Mouse (Mus musculus): ENCODE data around the gene Exd2. TPM values are rescaled to one million over a fixed set of nuclear protein-coding genes. Genes with fewer than 3 reads are reported as not detected.

Exd2 gene
- polyA plus RNA-seq, 1 experiment from 2014 or later: 29.4 TPM

- Histone ChIP-seq H3K9me3 (ENCODE audit: control insufficient read depth, low read length) (no peaks in the 10 kb centered on the region), H3K27ac (ENCODE audit: low read depth) (no peak overlapping the region), H3K4me1 (replicated peaks; ENCODE audit: control insufficient read depth, insufficient read depth, low read length) (no peaks in the 10 kb centered on the region), H3K27me3 (replicated peaks; ENCODE audit: control insufficient read depth, insufficient read depth, low read length) (no peaks in the 10 kb centered on the region), H3K4me2 (ENCODE audit: low read length) (no peak overlapping the region), H3K9ac (ENCODE audit: low read length) (no peak overlapping the region), H3K36me3 (ENCODE audit: control insufficient read depth, insufficient read depth, low read length) (peaks cover 8% of the 10 kb centered on the region; the same call in 1 of the 2 replicates), H3K4me3 (ENCODE audit: low read depth, low read length) (no peak overlapping the region)
- 68% methylated on average over 4 of the region's 4 CpGs for WGBS
- no peak for ATAC-seq (replicated peaks; ENCODE audit: low FRiP score, low TSS enrichment, low read depth)
- DNase-seq (ENCODE audit: low spot score): no peak
These were observed 9.0 kb downstream of the Exd2 start for GRCm38 (mm10) chr12:80471926-80472325.

GRCm38 (mm10) chr12:80473731-80474130 is 10.8 kb downstream of the Exd2 start:
- 89% methylated on average over 3 of the region's 3 CpGs for WGBS
- ATAC-seq (replicated peaks; ENCODE audit: low FRiP score, low TSS enrichment, low read depth) (no peak), DNase-seq (ENCODE audit: low spot score) (no peak)
- no peaks in the 10 kb centered on the region for H3K4me1 ChIP-seq (replicated peaks; ENCODE audit: control insufficient read depth, insufficient read depth, low read length)
- peaks cover 8% of the 10 kb centered on the region; the same call in 1 of the 2 replicates for H3K36me3 ChIP-seq (ENCODE audit: control insufficient read depth, insufficient read depth, low read length)
- no peaks in the 10 kb centered on the region for H3K27me3 ChIP-seq (replicated peaks; ENCODE audit: control insufficient read depth, insufficient read depth, low read length)
- H3K4me3 ChIP-seq (ENCODE audit: low read depth, low read length): no peak overlapping the region
- H3K9ac ChIP-seq (ENCODE audit: low read length): no peak overlapping the region
- no peak overlapping the region for H3K27ac ChIP-seq (ENCODE audit: low read depth)
- no peaks in the 10 kb centered on the region for H3K9me3 ChIP-seq (ENCODE audit: control insufficient read depth, low read length)
- no peak overlapping the region for H3K4me2 ChIP-seq (ENCODE audit: low read length)

GRCm38 (mm10) chr12:80479986-80480385 is 17.1 kb downstream of the Exd2 start:
- DNase-seq (ENCODE audit: low spot score): no peak
- no peaks in the 10 kb centered on the region for H3K9me3 ChIP-seq (ENCODE audit: control insufficient read depth, low read length)
- H3K27ac ChIP-seq (ENCODE audit: low read depth): no peak overlapping the region
- no peak overlapping the region for H3K4me2 ChIP-seq (ENCODE audit: low read length)
- H3K36me3 ChIP-seq (ENCODE audit: control insufficient read depth, insufficient read depth, low read length): peaks cover 34% of the 10 kb centered on the region
- H3K27me3 ChIP-seq (replicated peaks; ENCODE audit: control insufficient read depth, insufficient read depth, low read length): no peaks in the 10 kb centered on the region
- H3K4me1 ChIP-seq (replicated peaks; ENCODE audit: control insufficient read depth, insufficient read depth, low read length): no peaks in the 10 kb centered on the region
- ATAC-seq (replicated peaks; ENCODE audit: low FRiP score, low TSS enrichment, low read depth): no peak
- H3K9ac ChIP-seq (ENCODE audit: low read length): no peak overlapping the region
- WGBS: 84% methylated on average over 3 of the region's 3 CpGs
- no peak overlapping the region for H3K4me3 ChIP-seq (ENCODE audit: low read depth, low read length)

DNA sequence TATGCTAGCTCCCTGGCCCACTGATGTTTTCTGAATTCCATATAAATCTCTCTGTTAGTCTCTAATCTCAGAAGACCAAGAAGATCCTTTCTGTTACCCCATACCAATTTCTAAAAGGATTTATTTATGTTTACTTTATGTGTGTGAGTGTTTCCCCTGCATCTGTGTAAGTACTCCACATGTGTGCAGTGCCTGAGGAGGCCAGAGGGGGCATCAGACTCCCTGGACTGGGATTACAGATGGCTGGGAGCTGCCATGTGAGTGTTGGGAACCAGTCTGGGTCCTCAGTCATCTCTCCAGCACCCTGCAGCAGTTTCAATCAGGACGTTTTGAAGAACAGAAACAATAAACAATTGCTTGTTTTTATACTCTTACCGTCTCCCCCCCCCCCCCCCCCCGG is 20.5 kb downstream of the Exd2 start:
- peaks cover 37% of the 10 kb centered on the region for H3K36me3 ChIP-seq (ENCODE audit: control insufficient read depth, insufficient read depth, low read length)
- no peak overlapping the region for H3K9ac ChIP-seq (ENCODE audit: low read length)
- no peak overlapping the region for H3K4me3 ChIP-seq (ENCODE audit: low read depth, low read length)
- H3K4me1 ChIP-seq (replicated peaks; ENCODE audit: control insufficient read depth, insufficient read depth, low read length): no peaks in the 10 kb centered on the region
- no peak overlapping the region for H3K4me2 ChIP-seq (ENCODE audit: low read length)
- H3K27ac ChIP-seq (ENCODE audit: low read depth): no peak overlapping the region
- ATAC-seq (replicated peaks; ENCODE audit: low FRiP score, low TSS enrichment, low read depth) (no peak), DNase-seq (ENCODE audit: low spot score) (no peak)
- WGBS: 76% methylated on average over 3 of the region's 3 CpGs
- no peaks in the 10 kb centered on the region for H3K9me3 ChIP-seq (ENCODE audit: control insufficient read depth, low read length)
- H3K27me3 ChIP-seq (replicated peaks; ENCODE audit: control insufficient read depth, insufficient read depth, low read length): no peaks in the 10 kb centered on the region

- peak; percentile 42 for DNase-seq (ENCODE audit: low spot score)
These were observed 30.4 kb downstream of the Exd2 start for GRCm38 (mm10) chr12:80493311-80493710.

GRCm38 (mm10) chr12:80495691-80496090 is 32.8 kb downstream of the Exd2 start:
- Histone ChIP-seq H3K27me3 (replicated peaks; ENCODE audit: control insufficient read depth, insufficient read depth, low read length) (no peaks in the 10 kb centered on the region), H3K4me2 (ENCODE audit: low read length) (no peak overlapping the region), H3K36me3 (ENCODE audit: control insufficient read depth, insufficient read depth, low read length) (peaks cover 28% of the 10 kb centered on the region), H3K9me3 (ENCODE audit: control insufficient read depth, low read length) (no peaks in the 10 kb centered on the region), H3K27ac (ENCODE audit: low read depth) (no peak overlapping the region), H3K9ac (ENCODE audit: low read length) (no peak overlapping the region), H3K4me1 (replicated peaks; ENCODE audit: control insufficient read depth, insufficient read depth, low read length) (no peaks in the 10 kb centered on the region), H3K4me3 (ENCODE audit: low read depth, low read length) (no peak overlapping the region)
- 63% methylated on average over 1 of the region's 1 CpGs for WGBS
- peak; percentile 43 for DNase-seq (ENCODE audit: low spot score)
- no peak for ATAC-seq (replicated peaks; ENCODE audit: low FRiP score, low TSS enrichment, low read depth)

More at GRCm38 (mm10) chr12:80493311-80493710, 30.4 kb downstream of the Exd2 start:
- Histone ChIP-seq H3K27me3 (replicated peaks; ENCODE audit: control insufficient read depth, insufficient read depth, low read length) (no peaks in the 10 kb centered on the region), H3K9me3 (ENCODE audit: control insufficient read depth, low read length) (no peaks in the 10 kb centered on the region), H3K9ac (ENCODE audit: low read length) (no peak overlapping the region), H3K4me2 (ENCODE audit: low read length) (no peak overlapping the region), H3K27ac (ENCODE audit: low read depth) (no peak overlapping the region), H3K4me1 (replicated peaks; ENCODE audit: control insufficient read depth, insufficient read depth, low read length) (no peaks in the 10 kb centered on the region), H3K4me3 (ENCODE audit: low read depth, low read length) (no peak overlapping the region), H3K36me3 (ENCODE audit: control insufficient read depth, insufficient read depth, low read length) (peaks cover 45% of the 10 kb centered on the region)
- WGBS: 91% methylated on average over 5 of the region's 5 CpGs
- ATAC-seq (replicated peaks; ENCODE audit: low FRiP score, low TSS enrichment, low read depth): no peak

GRCm38 (mm10) chr12:80498356-80498755 is 35.5 kb downstream of the Exd2 start:
- peak; percentile 46 for DNase-seq (ENCODE audit: low spot score)
- H3K4me2 ChIP-seq (ENCODE audit: low read length): no peak overlapping the region
- H3K27ac ChIP-seq (ENCODE audit: low read depth): no peak overlapping the region
- no peaks in the 10 kb centered on the region for H3K27me3 ChIP-seq (replicated peaks; ENCODE audit: control insufficient read depth, insufficient read depth, low read length)
- ATAC-seq (replicated peaks; ENCODE audit: low FRiP score, low TSS enrichment, low read depth): no peak
- WGBS: 54% methylated on average over 4 of the region's 4 CpGs
- H3K4me1 ChIP-seq (replicated peaks; ENCODE audit: control insufficient read depth, insufficient read depth, low read length): no peaks in the 10 kb centered on the region
- H3K36me3 ChIP-seq (ENCODE audit: control insufficient read depth, insufficient read depth, low read length): peaks cover 6% of the 10 kb centered on the region; the same call in 1 of the 2 replicates
- H3K4me3 ChIP-seq (ENCODE audit: low read depth, low read length): no peak overlapping the region
- no peaks in the 10 kb centered on the region for H3K9me3 ChIP-seq (ENCODE audit: control insufficient read depth, low read length)
- no peak overlapping the region for H3K9ac ChIP-seq (ENCODE audit: low read length)

GRCm38 (mm10) chr12:80500506-80500905 is 37.6 kb downstream of the Exd2 start:
- peak; percentile 32 for DNase-seq (ENCODE audit: low spot score)
- no peaks in the 10 kb centered on the region for H3K4me1 ChIP-seq (replicated peaks; ENCODE audit: control insufficient read depth, insufficient read depth, low read length)
- H3K9ac ChIP-seq (ENCODE audit: low read length): no peak overlapping the region
- 48% methylated on average over 1 of the region's 1 CpGs for WGBS
- no peak overlapping the region for H3K4me3 ChIP-seq (ENCODE audit: low read depth, low read length)
- ATAC-seq (replicated peaks; ENCODE audit: low FRiP score, low TSS enrichment, low read depth): no peak
- H3K9me3 ChIP-seq (ENCODE audit: control insufficient read depth, low read length): no peaks in the 10 kb centered on the region
- H3K36me3 ChIP-seq (ENCODE audit: control insufficient read depth, insufficient read depth, low read length): peaks cover 6% of the 10 kb centered on the region; the same call in 1 of the 2 replicates
- H3K27me3 ChIP-seq (replicated peaks; ENCODE audit: control insufficient read depth, insufficient read depth, low read length): no peaks in the 10 kb centered on the region
- no peak overlapping the region for H3K4me2 ChIP-seq (ENCODE audit: low read length)
- no peak overlapping the region for H3K27ac ChIP-seq (ENCODE audit: low read depth)

DNA sequence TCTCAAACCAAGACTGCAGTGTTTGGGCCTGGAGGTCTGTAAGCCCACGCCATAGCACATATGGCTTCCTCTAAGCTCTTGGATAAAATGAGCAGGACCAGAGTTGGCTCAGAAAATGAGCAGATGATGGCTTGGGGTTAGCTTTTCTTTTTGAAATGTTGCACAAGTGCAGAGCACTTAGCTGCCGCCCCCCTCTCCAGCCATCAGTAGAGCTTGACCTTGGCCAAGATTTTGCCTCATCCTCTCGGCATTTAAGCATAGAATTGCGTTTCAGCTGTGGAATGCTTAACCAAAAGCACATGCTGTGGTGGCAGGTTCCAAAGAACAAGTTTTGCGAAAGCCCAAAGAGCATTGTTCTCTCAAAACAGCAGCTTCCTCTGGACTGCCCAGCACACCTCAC is 41.8 kb downstream of the Exd2 start:
- no peaks in the 10 kb centered on the region for H3K36me3 ChIP-seq (ENCODE audit: control insufficient read depth, insufficient read depth, low read length)
- WGBS: 82% methylated on average over 5 of the region's 5 CpGs
- H3K4me1 ChIP-seq (replicated peaks; ENCODE audit: control insufficient read depth, insufficient read depth, low read length): no peaks in the 10 kb centered on the region
- ATAC-seq (replicated peaks; ENCODE audit: low FRiP score, low TSS enrichment, low read depth) (no peak), DNase-seq (ENCODE audit: low spot score) (no peak)
- no peak overlapping the region for H3K9ac ChIP-seq (ENCODE audit: low read length)
- no peak overlapping the region for H3K4me3 ChIP-seq (ENCODE audit: low read depth, low read length)
- no peaks in the 10 kb centered on the region for H3K9me3 ChIP-seq (ENCODE audit: control insufficient read depth, low read length)
- H3K4me2 ChIP-seq (ENCODE audit: low read length): no peak overlapping the region
- H3K27me3 ChIP-seq (replicated peaks; ENCODE audit: control insufficient read depth, insufficient read depth, low read length): no peaks in the 10 kb centered on the region
- H3K27ac ChIP-seq (ENCODE audit: low read depth): no peak overlapping the region
